Mouse (Mus musculus): Measurements from ENCODE around the gene Isg20l2. TPM values are rescaled to one million over a fixed set of nuclear protein-coding genes. Genes with fewer than 3 reads are reported as not detected.

Isg20l2 gene
- polyA plus RNA-seq, 1 experiment from 2014 or later: 18.5 TPM

DNA sequence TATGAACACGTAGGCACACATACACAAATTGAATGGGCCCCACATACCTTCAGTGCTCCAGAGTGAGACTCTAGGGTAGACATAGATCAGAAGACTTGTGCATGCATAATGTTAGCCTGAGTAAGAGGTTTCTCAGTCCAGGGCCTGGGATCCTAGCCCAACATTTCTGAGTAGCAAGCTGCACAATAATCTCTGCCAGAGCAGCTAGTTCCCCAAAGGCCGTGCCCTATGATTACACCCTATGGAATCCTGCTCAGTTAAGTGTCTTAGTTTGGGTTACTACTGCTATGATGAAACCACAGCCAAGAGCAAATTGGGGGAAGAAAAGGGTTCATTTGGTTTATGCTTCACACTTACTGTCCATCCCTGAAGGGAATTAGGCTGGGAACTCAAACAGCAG lies 12.4 kb downstream of the Isg20l2 start:
- DNase-seq (ENCODE audit: low spot score) (no peak), ATAC-seq (ENCODE audit: low FRiP score) (no peak)
- Histone ChIP-seq H3K27me3 (ENCODE audit: control insufficient read depth, insufficient read depth, low read length) (no peaks in the 10 kb centered on the region), H3K9me3 (ENCODE audit: control insufficient read depth, low read length) (no peaks in the 10 kb centered on the region), H3K27ac (no peak overlapping the region), H3K9ac (no peak overlapping the region), H3K4me1 (replicated peaks; ENCODE audit: control insufficient read depth, insufficient read depth, low read length) (peaks cover 26% of the 10 kb centered on the region), H3K4me2 (replicated peaks) (no peak overlapping the region), H3K36me3 (replicated peaks; ENCODE audit: control insufficient read depth, insufficient read depth) (peaks cover 60% of the 10 kb centered on the region), H3K4me3 (replicated peaks; ENCODE audit: low read length) (no peak overlapping the region)
- 90% methylated on average over 2 of the region's 2 CpGs for WGBS

DNA sequence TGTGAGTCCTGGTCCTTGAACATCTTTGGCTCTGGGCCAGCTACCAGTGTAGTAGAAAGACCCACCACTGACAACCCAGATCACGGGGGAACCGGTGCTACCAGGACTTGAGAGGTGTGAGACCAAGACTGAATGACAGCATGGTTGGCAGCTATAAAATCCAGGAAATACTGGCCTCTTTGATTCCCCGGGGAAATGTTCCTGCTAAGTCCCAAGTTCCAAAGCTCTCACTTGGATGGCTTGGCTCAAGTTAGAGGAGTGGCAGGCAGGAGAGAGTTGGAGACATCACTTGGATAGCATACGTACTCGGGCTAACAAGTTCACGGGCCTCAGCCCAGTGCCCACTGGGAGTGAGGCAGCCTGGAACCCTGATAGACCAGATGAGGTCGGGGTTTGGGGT lies 13.5 kb downstream of the Isg20l2 start:
- ATAC-seq (ENCODE audit: low FRiP score) (no peak), DNase-seq (ENCODE audit: low spot score) (no peak)
- H3K4me3 ChIP-seq (replicated peaks; ENCODE audit: low read length): no peak overlapping the region
- peaks cover 49% of the 10 kb centered on the region for H3K36me3 ChIP-seq (replicated peaks; ENCODE audit: control insufficient read depth, insufficient read depth)
- no peak overlapping the region for H3K9ac ChIP-seq
- H3K4me2 ChIP-seq (replicated peaks): no peak overlapping the region
- H3K9me3 ChIP-seq (ENCODE audit: control insufficient read depth, low read length): no peaks in the 10 kb centered on the region
- no peaks in the 10 kb centered on the region for H3K27me3 ChIP-seq (ENCODE audit: control insufficient read depth, insufficient read depth, low read length)
- no peak overlapping the region for H3K27ac ChIP-seq
- WGBS: 84% methylated on average over 7 of the region's 7 CpGs
- H3K4me1 ChIP-seq (replicated peaks; ENCODE audit: control insufficient read depth, insufficient read depth, low read length): peaks cover 37% of the 10 kb centered on the region

DNA sequence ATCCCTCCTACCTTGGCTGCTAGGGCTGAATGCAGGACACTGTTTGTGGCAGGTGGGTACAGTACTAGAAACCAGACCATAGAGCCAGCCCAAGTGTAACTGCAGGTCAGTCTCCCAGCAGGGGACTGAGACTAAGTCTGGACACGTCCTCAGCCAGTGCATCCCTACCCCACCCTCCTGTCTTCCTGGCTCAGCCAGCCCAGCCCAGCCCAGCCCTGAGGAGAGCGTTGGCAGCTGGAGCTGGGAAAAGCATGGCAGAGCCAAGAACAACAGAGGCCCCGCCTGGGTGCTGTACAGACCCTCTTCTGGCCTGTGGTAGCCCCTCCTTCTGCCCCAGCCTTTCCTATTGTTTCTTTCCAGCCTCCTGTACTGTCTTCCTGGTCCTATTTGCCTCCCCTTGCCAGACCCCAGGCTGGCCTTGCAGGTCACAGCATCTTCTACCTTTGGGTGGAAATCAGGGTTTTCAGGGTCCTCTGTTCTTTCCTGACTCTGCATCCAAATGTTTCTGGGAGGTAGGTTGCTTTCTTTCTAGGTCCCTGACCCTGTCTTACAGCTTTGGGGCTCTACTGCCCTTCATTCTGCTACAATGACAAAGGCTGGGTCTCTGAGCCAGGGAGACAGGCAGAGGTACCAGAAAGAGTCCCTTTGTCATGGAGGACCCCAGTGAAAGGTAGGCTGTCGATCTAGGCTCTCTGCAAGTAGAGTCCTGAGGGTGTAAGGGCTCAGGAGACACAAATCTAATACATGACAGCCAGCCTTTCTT lies 14.9 kb downstream of the Isg20l2 start:
- WGBS: 4% methylated on average over 4 of the region's 4 CpGs
- DNase-seq (ENCODE audit: low spot score) (no peak), ATAC-seq (ENCODE audit: low FRiP score) (peak; percentile 47; the same call in 1 of the 2 replicates)
- Histone ChIP-seq H3K36me3 (replicated peaks; ENCODE audit: control insufficient read depth, insufficient read depth) (peaks cover 34% of the 10 kb centered on the region), H3K27me3 (ENCODE audit: control insufficient read depth, insufficient read depth, low read length) (no peaks in the 10 kb centered on the region), H3K4me1 (replicated peaks; ENCODE audit: control insufficient read depth, insufficient read depth, low read length) (peaks cover 51% of the 10 kb centered on the region), H3K9ac (peak overlapping the region; percentile 36; the same call in 1 of the 2 replicates), H3K27ac (no peak overlapping the region; the same call in 1 of the 2 replicates), H3K9me3 (ENCODE audit: control insufficient read depth, low read length) (no peaks in the 10 kb centered on the region), H3K4me3 (replicated peaks; ENCODE audit: low read length) (no peak overlapping the region), H3K4me2 (replicated peaks) (no peak overlapping the region)

DNA sequence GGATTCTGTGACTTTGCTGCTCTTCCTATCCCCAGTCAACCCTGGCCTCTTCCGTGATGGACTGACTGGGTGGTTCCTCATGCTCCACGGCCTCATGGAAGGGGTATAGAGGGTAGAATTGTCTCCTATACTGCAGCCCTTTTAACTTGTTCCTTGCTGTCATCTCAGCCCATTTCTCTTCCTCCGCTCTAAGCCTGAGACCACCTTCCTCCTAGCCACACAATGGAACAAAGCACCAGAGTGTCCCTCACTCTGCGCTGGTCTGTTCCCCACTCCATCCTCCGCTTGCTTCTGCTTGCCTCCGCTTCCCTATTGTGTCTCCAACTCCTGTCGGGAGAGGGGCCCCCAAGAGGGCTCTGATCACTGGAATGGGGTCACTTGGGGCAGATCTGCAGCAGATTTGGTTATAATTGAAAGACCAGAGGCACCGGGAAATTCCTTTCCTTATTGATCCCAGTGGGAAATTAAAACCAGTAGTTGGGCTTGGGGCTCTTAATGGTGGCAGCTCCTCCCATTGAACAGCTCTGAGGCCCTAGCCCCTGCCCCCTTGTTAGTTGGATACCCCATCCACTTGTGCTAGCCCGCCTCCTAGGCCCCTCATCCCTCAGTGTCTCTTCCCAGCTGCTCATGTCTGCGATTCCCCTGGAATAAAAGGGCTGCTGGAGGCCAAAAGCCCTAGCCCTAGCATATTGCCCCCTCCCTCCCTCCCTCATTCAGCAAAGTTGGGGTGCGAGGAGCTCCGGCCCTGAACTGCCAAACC lies 15.8 kb downstream of the Isg20l2 start:
- 0 out of 2 replicates have a peak overlapping the region, but pooled peaks have one; percentile 14 for H3K27ac ChIP-seq
- ATAC-seq (ENCODE audit: low FRiP score): no peak
- no peak overlapping the region for H3K4me3 ChIP-seq (replicated peaks; ENCODE audit: low read length)
- H3K4me1 ChIP-seq (replicated peaks; ENCODE audit: control insufficient read depth, insufficient read depth, low read length): peaks cover 53% of the 10 kb centered on the region
- peaks cover 25% of the 10 kb centered on the region for H3K36me3 ChIP-seq (replicated peaks; ENCODE audit: control insufficient read depth, insufficient read depth)
- H3K9ac ChIP-seq: 0 out of 2 replicates have a peak overlapping the region, but pooled peaks have one; percentile 28
- DNase-seq (ENCODE audit: low spot score): no peak
- H3K4me2 ChIP-seq (replicated peaks): no peak overlapping the region
- no peaks in the 10 kb centered on the region for H3K9me3 ChIP-seq (ENCODE audit: control insufficient read depth, low read length)
- WGBS: 15% methylated on average over 12 of the region's 12 CpGs
- H3K27me3 ChIP-seq (ENCODE audit: control insufficient read depth, insufficient read depth, low read length): no peaks in the 10 kb centered on the region

DNA sequence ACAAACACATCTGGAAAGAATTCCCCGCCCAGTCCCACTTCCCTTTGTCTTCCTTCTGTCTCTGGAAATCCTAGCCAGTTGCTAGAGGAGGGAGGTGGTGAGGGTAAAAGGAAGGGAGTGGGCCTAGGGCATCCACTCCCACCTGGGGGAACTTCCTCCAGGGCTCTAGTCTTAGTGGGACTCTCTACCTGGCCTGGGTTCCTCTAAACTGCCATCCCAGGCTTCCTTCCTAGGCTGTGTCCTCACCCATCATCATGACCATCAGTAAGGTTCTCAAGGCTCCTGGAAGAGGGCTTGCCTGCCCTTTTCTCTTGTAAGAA lies 16.4 kb downstream of the Isg20l2 start:
- ATAC-seq (ENCODE audit: low FRiP score) (no peak), DNase-seq (ENCODE audit: low spot score) (no peak)
- Histone ChIP-seq H3K4me3 (replicated peaks; ENCODE audit: low read length) (no peak overlapping the region), H3K27ac (0 out of 2 replicates have a peak overlapping the region, but pooled peaks have one; percentile 14), H3K9me3 (ENCODE audit: control insufficient read depth, low read length) (no peaks in the 10 kb centered on the region), H3K27me3 (ENCODE audit: control insufficient read depth, insufficient read depth, low read length) (no peaks in the 10 kb centered on the region), H3K4me2 (replicated peaks) (no peak overlapping the region), H3K9ac (0 out of 2 replicates have a peak overlapping the region, but pooled peaks have one; percentile 28), H3K4me1 (replicated peaks; ENCODE audit: control insufficient read depth, insufficient read depth, low read length) (peaks cover 53% of the 10 kb centered on the region), H3K36me3 (replicated peaks; ENCODE audit: control insufficient read depth, insufficient read depth) (peaks cover 20% of the 10 kb centered on the region)
- WGBS: 0% methylated on average over 1 of the region's 1 CpGs

DNA sequence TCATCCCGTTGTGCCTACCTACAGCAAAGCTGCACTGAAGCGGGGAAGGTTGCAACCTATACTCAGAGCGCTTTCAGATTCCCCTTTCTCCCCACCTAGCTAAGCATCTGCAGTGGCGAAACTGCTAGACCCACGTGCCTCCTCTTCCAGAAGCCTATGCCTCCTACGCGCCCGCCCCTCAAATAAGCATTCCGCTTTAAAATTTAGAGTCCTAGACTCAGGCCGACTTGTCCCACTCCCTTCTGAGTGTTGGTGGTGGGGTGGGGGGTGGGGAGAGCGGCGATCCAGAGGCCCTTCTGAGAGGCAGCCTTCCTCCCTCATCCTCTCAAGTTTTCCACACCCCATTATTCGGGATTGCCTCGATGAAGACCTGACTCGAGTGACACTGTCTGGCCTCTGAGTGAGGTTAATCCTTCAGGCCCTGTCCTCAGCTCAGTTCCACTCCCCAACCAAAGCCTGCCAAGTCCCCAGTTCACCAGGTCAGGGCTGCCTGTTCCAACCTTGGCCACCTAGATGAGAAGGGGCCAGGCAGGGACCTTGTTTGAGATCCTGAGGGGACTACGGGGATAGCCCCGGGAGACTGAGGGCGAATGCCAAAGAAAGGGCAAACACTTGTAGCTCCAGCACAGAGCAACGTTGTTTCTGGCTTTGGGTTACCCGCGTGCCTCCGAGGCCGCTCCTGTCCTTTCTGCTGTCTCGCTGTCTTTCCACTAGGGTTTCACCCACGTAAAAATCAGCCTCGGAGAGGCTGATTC lies 17.1 kb downstream of the Isg20l2 start:
- no peak for DNase-seq (ENCODE audit: low spot score)
- peak overlapping the region; percentile 28 for H3K4me3 ChIP-seq (replicated peaks; ENCODE audit: low read length)
- WGBS: 4% methylated on average over 26 of the region's 26 CpGs
- peaks cover 58% of the 10 kb centered on the region for H3K4me1 ChIP-seq (replicated peaks; ENCODE audit: control insufficient read depth, insufficient read depth, low read length)
- peak overlapping the region; percentile 63 for H3K4me2 ChIP-seq (replicated peaks)
- H3K27me3 ChIP-seq (ENCODE audit: control insufficient read depth, insufficient read depth, low read length): no peaks in the 10 kb centered on the region
- peak overlapping the region; percentile 49 for H3K9ac ChIP-seq
- no peak for ATAC-seq (ENCODE audit: low FRiP score)
- no peaks in the 10 kb centered on the region for H3K9me3 ChIP-seq (ENCODE audit: control insufficient read depth, low read length)
- H3K27ac ChIP-seq: no peak overlapping the region
- H3K36me3 ChIP-seq (replicated peaks; ENCODE audit: control insufficient read depth, insufficient read depth): peaks cover 13% of the 10 kb centered on the region; the same call in 1 of the 2 replicates

DNA sequence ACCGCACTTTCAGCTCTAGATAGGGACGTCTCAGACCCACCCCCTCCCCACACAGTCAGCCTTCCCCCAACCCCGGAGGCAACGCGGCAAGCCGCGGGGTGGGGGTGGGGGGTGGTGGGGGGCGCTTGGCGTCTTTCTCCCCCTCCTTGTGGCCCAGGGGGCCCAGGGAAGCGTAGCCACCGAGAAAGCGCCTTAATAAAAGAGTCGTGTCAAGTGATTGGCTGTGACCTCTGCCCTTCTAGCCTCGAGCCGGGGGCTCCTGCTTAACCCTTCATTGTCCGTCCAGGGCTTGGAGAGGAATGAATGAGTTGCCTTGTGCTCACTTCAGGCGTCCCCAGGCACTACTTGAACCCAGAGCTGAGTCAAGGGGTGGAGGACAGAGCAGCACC lies 17.7 kb downstream of the Isg20l2 start:
- no peak for DNase-seq (ENCODE audit: low spot score)
- no peaks in the 10 kb centered on the region for H3K27me3 ChIP-seq (ENCODE audit: control insufficient read depth, insufficient read depth, low read length)
- peak overlapping the region; percentile 49 for H3K9ac ChIP-seq
- peak overlapping the region; percentile 28 for H3K4me3 ChIP-seq (replicated peaks; ENCODE audit: low read length)
- H3K27ac ChIP-seq: no peak overlapping the region
- H3K4me1 ChIP-seq (replicated peaks; ENCODE audit: control insufficient read depth, insufficient read depth, low read length): peaks cover 63% of the 10 kb centered on the region
- peaks cover 8% of the 10 kb centered on the region; the same call in 1 of the 2 replicates for H3K36me3 ChIP-seq (replicated peaks; ENCODE audit: control insufficient read depth, insufficient read depth)
- ATAC-seq (ENCODE audit: low FRiP score): no peak; the same call in 1 of the 2 replicates
- no peaks in the 10 kb centered on the region for H3K9me3 ChIP-seq (ENCODE audit: control insufficient read depth, low read length)
- H3K4me2 ChIP-seq (replicated peaks): peak overlapping the region; percentile 63
- WGBS: 0% methylated on average over 13 of the region's 17 CpGs

DNA sequence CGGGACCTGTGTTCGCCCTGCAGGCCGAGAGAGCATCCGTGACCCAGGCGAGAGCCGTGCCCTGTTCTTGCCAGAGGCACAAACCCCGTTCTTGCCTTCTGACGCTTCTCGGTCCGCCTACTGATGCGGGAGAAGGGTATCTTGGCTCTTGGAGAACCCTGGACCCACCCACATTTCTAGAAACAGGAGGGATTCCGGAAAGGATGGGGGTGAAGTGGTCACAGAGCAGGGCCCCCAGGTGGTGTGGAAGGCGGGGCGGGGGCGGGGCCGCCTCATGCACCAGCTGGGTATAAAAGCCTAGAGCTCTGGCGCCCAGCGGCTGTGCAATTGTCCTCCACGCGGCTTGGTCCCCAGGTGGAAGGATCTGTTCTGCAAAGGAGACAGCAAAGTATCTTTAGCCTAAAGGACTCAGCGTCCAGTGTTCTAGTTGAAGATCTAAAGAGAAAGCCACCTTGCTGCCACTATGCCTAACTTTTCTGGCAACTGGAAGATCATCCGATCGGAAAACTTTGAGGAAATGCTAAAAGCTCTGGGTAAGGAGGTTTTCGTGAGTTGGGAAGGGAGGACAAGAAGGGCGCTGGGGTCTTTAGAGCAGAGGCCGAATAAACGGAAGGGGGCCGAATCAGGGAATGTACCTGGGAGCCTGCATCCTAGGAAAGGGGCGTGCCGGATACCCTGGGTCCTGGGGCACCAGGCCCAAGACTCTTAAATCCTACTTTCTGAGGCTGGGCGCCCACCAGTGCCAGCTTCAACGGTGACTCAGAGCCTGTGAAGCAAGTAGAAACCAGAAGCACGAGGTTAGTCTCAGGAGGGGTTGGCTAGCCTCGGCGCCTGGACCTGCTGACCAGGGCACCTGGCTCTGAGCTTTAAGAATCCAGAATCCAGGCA lies 18.5 kb downstream of the Isg20l2 start, which contains the start of gene Crabp2:
Gene Crabp2, plus strand, starts transcription at position 289 of the 888 bp plus-strand sequence.
- Histone ChIP-seq H3K4me1 (replicated peaks; ENCODE audit: control insufficient read depth, insufficient read depth, low read length) (peaks cover 64% of the 10 kb centered on the region), H3K9ac (peak within 1 kb of the TSS; percentile 49), H3K27me3 (ENCODE audit: control insufficient read depth, insufficient read depth, low read length) (no peaks in the 10 kb centered on the region), H3K27ac (0 out of 2 replicates have a peak within 1 kb of the TSS, but pooled peaks have one; percentile 17), H3K36me3 (replicated peaks; ENCODE audit: control insufficient read depth, insufficient read depth) (peaks cover 5% of the 10 kb centered on the region; the same call in 1 of the 2 replicates), H3K4me3 (replicated peaks; ENCODE audit: low read length) (peak within 1 kb of the TSS; percentile 28), H3K9me3 (ENCODE audit: control insufficient read depth, low read length) (no peaks in the 10 kb centered on the region), H3K4me2 (replicated peaks) (peak within 1 kb of the TSS; percentile 63)
- DNase-seq (ENCODE audit: low spot score): no peak
- peak; percentile 7; the same call in 1 of the 2 replicates for ATAC-seq (ENCODE audit: low FRiP score)
- WGBS: 2% methylated on average over 35 of the region's 35 CpGs

All from hindbrain, embryonic 14.5 days (tissue).